Mouse (Mus musculus) intestine, embryonic 16.5 days (tissue): ENCODE measurements around the gene 1700001P01Rik. TPM values are rescaled to one million over a fixed set of nuclear protein-coding genes. Genes with fewer than 3 reads are reported as not detected.

Experiments used
- ATAC-seq: fragments of 200-750 bp; cut with Nextera tagmentation; 2 replicates; pipeline ENCODE4 v1.8.0; 2017; ENCODE audit warnings: moderate TSS enrichment, moderate library complexity
- H3K27ac ChIP-seq: fragments of 300-500 bp; sonication (generic); 2 replicates; pipeline ENCODE4 v1.5.1; 2014; ENCODE audit warnings: mild to moderate bottlenecking, low read length
- H3K27me3 ChIP-seq: fragments of 300-500 bp; sonication (generic); replicated peaks from 2 replicates; pipeline ENCODE4 v1.6.1; 2014; ENCODE audit warnings: low read length, control low read depth, mixed read lengths; ENCODE audit not compliant: control insufficient read depth, insufficient read depth
- H3K36me3 ChIP-seq: fragments of 300-500 bp; sonication (generic); 2 replicates; pipeline ENCODE4 v1.6.1; 2014; ENCODE audit warnings: low read length, control low read depth; ENCODE audit not compliant: control insufficient read depth, insufficient read depth
- H3K4me1 ChIP-seq: fragments of 300-500 bp; sonication (generic); 2 replicates; pipeline ENCODE4 v1.6.1; 2014; ENCODE audit warnings: low read length, control low read depth, mixed read lengths; ENCODE audit not compliant: control insufficient read depth, insufficient read depth
- H3K4me2 ChIP-seq: fragments of 300-500 bp; sonication (generic); 2 replicates; pipeline ENCODE4 v1.6.1; 2014; ENCODE audit warnings: low read depth, low read length, control low read depth
- H3K4me3 ChIP-seq: fragments of 300-500 bp; sonication (generic); 2 replicates; pipeline ENCODE4 v1.5.1; 2014; ENCODE audit warnings: mild to moderate bottlenecking, low read length
- H3K9ac ChIP-seq: fragments of 300-500 bp; sonication (generic); 2 replicates; pipeline ENCODE4 v1.6.1; 2014; ENCODE audit warnings: low read depth, low read length
- H3K9me3 ChIP-seq: fragments of 300-500 bp; sonication (generic); 2 replicates; pipeline ENCODE4 v1.6.1; 2016; ENCODE audit warnings: low read length, control low read depth; ENCODE audit not compliant: control insufficient read depth
- WGBS: fragments of 180-500 bp; shearing (Covaris S2); extraction: QIAGEN DNeasy Blood & Tissue Kit; methylation state at CpG from one replicate; pipeline ENCODE4 v1.1.7; 2014; 5-methylcytosine and 5-hydroxymethylcytosine counted together
- polyA plus RNA-seq: library from polyadenylated mRNA; unstranded; fragments of >200 nt; fragmentation: Nextera tagmentation; extraction: Ambion mirVana; gene quantifications from 2 replicates; pipeline ENCODE4 v1.2.1, GENCODE M21; 2015

The 1700001P01Rik gene
- polyA plus RNA-seq, 1 experiment from 2014 or later, result not detected

- Histone ChIP-seq H3K9ac (peak overlapping the region; percentile 95), H3K4me2 (peak overlapping the region; percentile 91), H3K4me3 (peak overlapping the region; percentile 84), H3K27me3 (no peaks in the 10 kb centered on the region), H3K9me3 (no peaks in the 10 kb centered on the region), H3K27ac (peak overlapping the region; percentile 90), H3K36me3 (peaks cover 9% of the 10 kb centered on the region; the same call in 1 of the 2 replicates), H3K4me1 (peaks cover 17% of the 10 kb centered on the region)
- ATAC-seq, result peak; percentile 96
- WGBS, result under 1% methylated on average over 37 of the region's 57 CpGs
Measured at GRCm38 (mm10) chr11:97744718-97745330, 30.9 kb downstream of the 1700001P01Rik start.

- Histone ChIP-seq H3K4me3 (peak within 1 kb of the TSS; percentile 84), H3K36me3 (peaks cover 9% of the 10 kb centered on the region; the same call in 1 of the 2 replicates), H3K9me3 (no peaks in the 10 kb centered on the region), H3K9ac (peak within 1 kb of the TSS; percentile 95), H3K27me3 (no peaks in the 10 kb centered on the region), H3K27ac (peak within 1 kb of the TSS; percentile 90), H3K4me1 (peaks cover 17% of the 10 kb centered on the region), H3K4me2 (peak within 1 kb of the TSS; percentile 91)
- ATAC-seq, result peak; percentile 54
- under 1% methylated on average over 59 of the region's 63 CpGs for WGBS
Measured at GRCm38 (mm10) chr11:97744063-97744717, 31.5 kb downstream of the 1700001P01Rik start, which contains the start of gene Pip4k2b. TSS of gene Pip4k2b (minus strand) at chr11:97744704.

DNA sequence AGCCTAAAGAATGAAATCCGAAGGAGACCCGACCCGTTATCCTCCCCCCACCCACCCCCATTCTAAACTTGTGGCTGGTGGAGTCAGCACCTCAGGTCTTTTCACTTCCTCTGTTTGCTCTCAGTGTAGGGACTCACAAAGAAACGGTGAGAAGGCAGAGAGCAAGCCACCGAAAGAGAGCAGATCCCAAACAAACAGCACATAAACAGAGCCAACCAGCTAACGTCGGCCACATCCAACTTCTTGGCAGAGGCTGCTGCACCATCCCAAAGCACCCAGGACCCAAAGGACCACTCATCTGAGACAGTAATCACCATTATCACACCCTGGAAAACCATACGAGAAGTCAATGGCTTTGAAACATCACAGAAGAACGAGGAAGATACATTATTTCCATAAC lies 32.3 kb downstream of the 1700001P01Rik start:
- peak overlapping the region; percentile 91 for H3K4me2 ChIP-seq
- peak overlapping the region; percentile 86 for H3K9ac ChIP-seq
- peaks cover 17% of the 10 kb centered on the region for H3K4me1 ChIP-seq
- WGBS, result 19% methylated on average over 9 of the region's 9 CpGs
- no peaks in the 10 kb centered on the region for H3K9me3 ChIP-seq
- no peak overlapping the region for H3K27ac ChIP-seq
- ATAC-seq, result no peak
- H3K4me3 ChIP-seq, result peak overlapping the region; percentile 84
- peaks cover 6% of the 10 kb centered on the region; the same call in 1 of the 2 replicates for H3K36me3 ChIP-seq
- no peaks in the 10 kb centered on the region for H3K27me3 ChIP-seq

GRCm38 (mm10) chr11:97742591-97742990 lies 33.1 kb downstream of the 1700001P01Rik start:
- H3K27ac ChIP-seq, result no peak overlapping the region
- no peaks in the 10 kb centered on the region for H3K27me3 ChIP-seq
- H3K9ac ChIP-seq, result 0 out of 2 replicates have a peak overlapping the region, but pooled peaks have one; percentile 86
- no peaks in the 10 kb centered on the region for H3K9me3 ChIP-seq
- no peak overlapping the region for H3K4me3 ChIP-seq
- peaks cover 17% of the 10 kb centered on the region for H3K4me1 ChIP-seq
- no peak for ATAC-seq
- H3K36me3 ChIP-seq, result peaks cover 5% of the 10 kb centered on the region; the same call in 1 of the 2 replicates
- peak overlapping the region; percentile 91 for H3K4me2 ChIP-seq
- WGBS, result 88% methylated on average over 9 of the region's 9 CpGs

- no peaks in the 10 kb centered on the region for H3K27me3 ChIP-seq
- WGBS, result 93% methylated on average over 5 of the region's 5 CpGs
- no peak overlapping the region for H3K4me2 ChIP-seq
- no peak for ATAC-seq
- peaks cover 3% of the 10 kb centered on the region; the same call in 1 of the 2 replicates for H3K36me3 ChIP-seq
- H3K27ac ChIP-seq, result no peak overlapping the region
- H3K9ac ChIP-seq, result no peak overlapping the region
- H3K9me3 ChIP-seq, result no peaks in the 10 kb centered on the region
- H3K4me1 ChIP-seq, result peaks cover 17% of the 10 kb centered on the region
- H3K4me3 ChIP-seq, result no peak overlapping the region
Measured at GRCm38 (mm10) chr11:97742157-97742556, 33.6 kb downstream of the 1700001P01Rik start.

GRCm38 (mm10) chr11:97740190-97740589 lies 35.5 kb downstream of the 1700001P01Rik start:
- 47% methylated on average over 7 of the region's 7 CpGs for WGBS
- ATAC-seq, result no peak
- no peaks in the 10 kb centered on the region for H3K9me3 ChIP-seq
- H3K4me1 ChIP-seq, result peaks cover 17% of the 10 kb centered on the region
- no peak overlapping the region for H3K27ac ChIP-seq
- H3K4me2 ChIP-seq, result no peak overlapping the region
- H3K9ac ChIP-seq, result no peak overlapping the region
- no peaks in the 10 kb centered on the region for H3K36me3 ChIP-seq
- H3K4me3 ChIP-seq, result no peak overlapping the region
- no peaks in the 10 kb centered on the region for H3K27me3 ChIP-seq

DNA sequence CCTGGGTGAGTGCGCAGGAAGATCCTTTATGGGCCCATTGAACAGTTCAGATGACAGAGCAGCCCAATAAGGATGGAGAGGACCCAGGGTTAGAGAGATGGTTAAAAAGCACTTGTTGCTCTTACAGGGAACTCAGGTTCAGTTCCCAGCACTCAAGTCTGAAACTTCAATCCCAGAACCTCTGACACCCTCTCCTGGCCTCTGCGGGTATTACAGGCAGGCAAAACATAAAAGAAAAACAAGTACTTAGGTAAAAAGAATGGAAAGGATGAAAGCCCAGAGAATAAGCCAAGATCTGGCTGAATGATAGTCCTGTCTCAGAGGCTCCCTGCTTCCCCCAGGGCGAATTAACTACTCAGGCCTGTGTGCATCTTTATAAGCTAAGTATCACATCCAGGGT lies 36.6 kb downstream of the 1700001P01Rik start:
- Histone ChIP-seq H3K27ac (no peak overlapping the region), H3K9ac (no peak overlapping the region), H3K4me1 (peaks cover 17% of the 10 kb centered on the region), H3K4me2 (no peak overlapping the region), H3K4me3 (no peak overlapping the region), H3K36me3 (no peaks in the 10 kb centered on the region), H3K9me3 (no peaks in the 10 kb centered on the region), H3K27me3 (no peaks in the 10 kb centered on the region)
- ATAC-seq, result no peak
- WGBS, result 84% methylated on average over 3 of the region's 3 CpGs

GRCm38 (mm10) chr11:97738703-97739102 lies 37.0 kb downstream of the 1700001P01Rik start:
- 63% methylated on average over 6 of the region's 6 CpGs for WGBS

GRCm38 (mm10) chr11:97737600-97737999 lies 38.1 kb downstream of the 1700001P01Rik start:
- H3K4me3 ChIP-seq, result no peak overlapping the region
- WGBS, result 64% methylated on average over 4 of the region's 4 CpGs
- H3K4me1 ChIP-seq, result peaks cover 5% of the 10 kb centered on the region; the same call in 1 of the 2 replicates
- H3K9me3 ChIP-seq, result no peaks in the 10 kb centered on the region
- no peaks in the 10 kb centered on the region for H3K27me3 ChIP-seq
- H3K27ac ChIP-seq, result no peak overlapping the region
- ATAC-seq, result no peak
- no peak overlapping the region for H3K4me2 ChIP-seq
- no peak overlapping the region for H3K9ac ChIP-seq
- no peaks in the 10 kb centered on the region for H3K36me3 ChIP-seq

More at GRCm38 (mm10) chr11:97738703-97739102, 37.0 kb downstream of the 1700001P01Rik start:
- H3K9me3 ChIP-seq, result no peaks in the 10 kb centered on the region
- no peak overlapping the region for H3K27ac ChIP-seq
- no peaks in the 10 kb centered on the region for H3K27me3 ChIP-seq
- H3K4me3 ChIP-seq, result no peak overlapping the region
- no peaks in the 10 kb centered on the region for H3K36me3 ChIP-seq
- no peak overlapping the region for H3K9ac ChIP-seq
- H3K4me2 ChIP-seq, result no peak overlapping the region
- no peak for ATAC-seq
- H3K4me1 ChIP-seq, result peaks cover 15% of the 10 kb centered on the region
